Mouse (Mus musculus): ENCODE data around the gene Heatr4.
"Not testable (repeated sequence)": the region's sequence is repeated elsewhere in the genome, so short reads cannot be mapped to it uniquely, and the experiment has no call there.

GRCm38 (mm10) chr12:84029043-84029442 lies 44.4 kb upstream of the Heatr4 start:
- not testable (repeated sequence) for TF ChIP-seq GATA1, TAL1 (IDR thresholded peaks at IDR 0.05; ENCODE audit: low read length)

All from erythroblast, embryonic 14.5 days (primary cell).